Comparison of ENCODE assay signal across 27 mouse cellular contexts in the genomic region with DNA sequence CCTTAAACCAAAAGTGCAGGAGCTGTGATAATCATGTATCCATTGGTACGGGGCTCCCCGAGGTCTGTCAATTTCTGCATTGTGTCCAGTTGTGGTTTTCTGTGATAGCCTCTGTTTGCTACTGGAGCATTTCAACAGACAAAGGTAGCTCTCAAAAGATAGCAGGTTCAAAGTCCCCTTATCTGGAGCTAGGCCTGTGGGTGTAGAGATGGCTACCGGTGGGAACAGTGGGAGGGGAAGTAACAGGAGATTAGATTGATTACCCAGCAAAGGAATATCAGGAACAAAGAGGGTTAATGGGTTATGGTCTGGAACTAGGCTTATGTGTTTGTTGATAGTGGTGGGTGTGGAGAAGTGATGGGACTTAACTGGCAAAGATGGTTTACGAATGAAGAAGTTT. TPM values are rescaled to one million over a fixed set of nuclear protein-coding genes. Genes with fewer than 3 reads are reported as not detected.
DNase-seq lines count a peak whose midpoint lies in the region; ATAC-seq and TF ChIP-seq lines count a peak whose summit lies in the region.
"Had no signal": no experiment of that assay in that cellular context is flagged by ENCODE, and none has a peak within 500 bp of the region (broad histone marks: within the 10 kb centered on the region; RNA-seq: fewer than 3 reads in every experiment).

No protein-coding gene starts in this region.

- peak; percentile 69 for ATAC-seq in liver, embryonic 15.5 days (ENCODE audit: insufficient read depth)
- ATAC-seq: forebrain, embryonic 15.5 days; midbrain, embryonic 13.5 days had no signal

- H3K4me2 ChIP-seq in liver, embryonic 15.5 days, result no peak overlapping the region
- H3K4me2 ChIP-seq: embryonic facial prominence, embryonic 13.5 days; forebrain, embryonic 15.5 days; heart, embryonic 12.5 days; hindbrain, embryonic 13.5 days; lung, embryonic 15.5 days; midbrain, embryonic 13.5 days; neural tube, embryonic 13.5 days; stomach, embryonic 15.5 days had no signal

- WGBS in liver, adult 2 months, result 32% methylated on average over 4 of the region's 4 CpGs
- 34% methylated on average over 4 of the region's 4 CpGs for WGBS in liver, embryonic 15.5 days (ENCODE audit: insufficient replicate concordance)
- WGBS in heart, adult 2 months, result 65% methylated on average over 4 of the region's 4 CpGs

- peaks cover 0 to 67% of the 10 kb centered on the region in 2 experiments; a peak in 2 of 4 replicates for H3K36me3 ChIP-seq in MEL (ENCODE audit: control insufficient read depth in 1 of 2, insufficient read depth in 2 of 2, low read length in 2 of 2)
- H3K36me3 ChIP-seq in liver, adult 2 months (ENCODE audit: control insufficient read depth, insufficient read depth, low read length), result no peaks in the 10 kb centered on the region
- H3K36me3 ChIP-seq in liver, embryonic 15.5 days (replicated peaks), result no peaks in the 10 kb centered on the region
- no peaks in the 10 kb centered on the region for H3K36me3 ChIP-seq in heart, adult 2 months (ENCODE audit: control insufficient read depth, insufficient read depth, low read length)
- H3K36me3 ChIP-seq: embryonic facial prominence, embryonic 13.5 days; forebrain, embryonic 10.5 days; forebrain, embryonic 15.5 days; heart, embryonic 12.5 days; hindbrain, embryonic 13.5 days; lung, embryonic 15.5 days; midbrain, embryonic 13.5 days; neural tube, embryonic 13.5 days; stomach, embryonic 15.5 days had no signal

- H3K4me1 ChIP-seq in MEL (ENCODE audit: control insufficient read depth in 1 of 2, insufficient read depth in 2 of 2, low read length in 2 of 2), result peaks cover 33 to 42% of the 10 kb centered on the region in 2 experiments
- no peaks in the 10 kb centered on the region; the same call in 1 of the 2 replicates for H3K4me1 ChIP-seq in liver, adult 2 months (ENCODE audit: control insufficient read depth, insufficient read depth, low read length)
- H3K4me1 ChIP-seq in liver, embryonic 15.5 days (replicated peaks), result peaks cover 8% of the 10 kb centered on the region
- H3K4me1 ChIP-seq in heart, adult 2 months (ENCODE audit: control insufficient read depth, insufficient read depth, low read length), result no peaks in the 10 kb centered on the region
- H3K4me1 ChIP-seq: embryonic facial prominence, embryonic 13.5 days; forebrain, embryonic 10.5 days; forebrain, embryonic 15.5 days; heart, embryonic 12.5 days; hindbrain, embryonic 13.5 days; lung, embryonic 15.5 days; midbrain, embryonic 13.5 days; neural tube, embryonic 13.5 days; stomach, embryonic 15.5 days had no signal

- peak overlapping the region; percentile 45; the same call in 1 of the 2 replicates for H3K9ac ChIP-seq in MEL (ENCODE audit: control insufficient read depth, low read depth, low read length, poor library complexity, severe bottlenecking)
- no peak overlapping the region for H3K9ac ChIP-seq in liver, adult 2 months (ENCODE audit: low read depth, low read length)
- H3K9ac ChIP-seq in liver, embryonic 15.5 days, result no peak overlapping the region
- H3K9ac ChIP-seq in heart, adult 2 months (ENCODE audit: low read depth, low read length), result no peak overlapping the region
- H3K9ac ChIP-seq: embryonic facial prominence, embryonic 13.5 days; forebrain, embryonic 15.5 days; heart, embryonic 12.5 days; hindbrain, embryonic 13.5 days; lung, embryonic 15.5 days; midbrain, embryonic 13.5 days; neural tube, embryonic 13.5 days; stomach, embryonic 15.5 days had no signal

- no peak for TF ChIP-seq CTCF in MEL (IDR thresholded peaks at IDR 0.05 in 2 of 3, conservative IDR thresholded peaks at IDR 0.05 in 1 of 3; ENCODE audit: control insufficient read depth in 1 of 3, insufficient read depth in 1 of 3, low read depth in 2 of 3, low read length in 3 of 3, poor library complexity in 1 of 3, severe bottlenecking in 1 of 3)
- TF ChIP-seq CTCF in liver, adult 2 months (IDR thresholded peaks at IDR 0.05; ENCODE audit: low read depth, low read length), result no peak
- TF ChIP-seq CTCF in heart, adult 2 months (IDR thresholded peaks at IDR 0.05), result no peak

- TF ChIP-seq EP300 in MEL (IDR thresholded peaks at IDR 0.05; ENCODE audit: low read depth in 1 of 2, low read length in 2 of 2), result peak; percentile 95 to 97
- TF ChIP-seq EP300 in heart, adult 2 months (IDR thresholded peaks at IDR 0.05; ENCODE audit: insufficient read depth, low read depth, low read length), result no peak

- intact Hi-C loops in heart, adult 2 months (cut with DNase I), result no loop called here

- peak overlapping the region in 1 of 2 experiments; percentile 9; a peak in 1 of 4 replicates for H3K4me3 ChIP-seq in MEL (ENCODE audit: control insufficient read depth in 1 of 2, insufficient read depth in 1 of 2, low read depth in 2 of 2, low read length in 2 of 2)
- H3K4me3 ChIP-seq in liver, adult 2 months (ENCODE audit: insufficient read depth, low read depth, low read length), result no peak overlapping the region
- no peak overlapping the region for H3K4me3 ChIP-seq in liver, embryonic 15.5 days (replicated peaks)
- H3K4me3 ChIP-seq in heart, adult 2 months, result no peak overlapping the region
- H3K4me3 ChIP-seq: embryonic facial prominence, embryonic 13.5 days; forebrain, embryonic 10.5 days; forebrain, embryonic 15.5 days; gastrocnemius, adult 2 months; heart, embryonic 12.5 days; hindbrain, embryonic 13.5 days; lung, embryonic 15.5 days; megakaryocyte, embryonic 14.5 days; midbrain, embryonic 13.5 days; neural tube, embryonic 13.5 days; stomach, embryonic 15.5 days had no signal

- no peak for TF ChIP-seq RAD21 in MEL (IDR thresholded peaks at IDR 0.05; ENCODE audit: low read depth, low read length)

- H3K27me3 ChIP-seq in MEL (ENCODE audit: control insufficient read depth in 1 of 2, insufficient read depth in 2 of 2, low read length in 2 of 2), result no peaks in the 10 kb centered on the region
- H3K27me3 ChIP-seq in liver, adult 2 months (ENCODE audit: control insufficient read depth, insufficient read depth, low read length), result no peaks in the 10 kb centered on the region
- no peaks in the 10 kb centered on the region for H3K27me3 ChIP-seq in liver, embryonic 15.5 days
- H3K27me3 ChIP-seq in heart, adult 2 months (ENCODE audit: control insufficient read depth, insufficient read depth, low read length), result no peaks in the 10 kb centered on the region
- H3K27me3 ChIP-seq: forebrain, embryonic 15.5 days; heart, embryonic 12.5 days; lung, embryonic 15.5 days; midbrain, embryonic 13.5 days; neural tube, embryonic 13.5 days; stomach, embryonic 15.5 days had no signal

- peak; percentile 71 for DNase-seq in MEL (ENCODE audit: low read depth, low spot score)
- peak; percentile 5 for DNase-seq in liver, adult 2 months (ENCODE audit: extremely low read depth, low read depth, low spot score)
- DNase-seq in yolk sac, embryonic 10.5 days (ENCODE audit: low spot score), result peak; percentile 12
- DNase-seq in right cerebral cortex, postnatal 14 days, result no peak
- no peak for DNase-seq in heart, adult 2 months
- no peak for DNase-seq in urinary bladder, postnatal 4 days (ENCODE audit: low spot score in 2 of 2)
- DNase-seq: cerebellum, adult 8-10 months; gastrocnemius, adult 2 months; gastrocnemius, postnatal 36 days; heart, adult 18-20 months; heart, postnatal 4 days; kidney, adult 2 months; layer of hippocampus, postnatal 36 days; left cerebral cortex, postnatal 4 days; lung, postnatal 36 days had no signal

- no peaks in the 10 kb centered on the region for H3K9me3 ChIP-seq in MEL (replicated peaks; ENCODE audit: insufficient read depth, low read length)
- H3K9me3 ChIP-seq in liver, embryonic 15.5 days (replicated peaks), result no peaks in the 10 kb centered on the region
- H3K9me3 ChIP-seq: embryonic facial prominence, embryonic 13.5 days; forebrain, embryonic 10.5 days; forebrain, embryonic 15.5 days; heart, embryonic 12.5 days; hindbrain, embryonic 13.5 days; lung, embryonic 15.5 days; midbrain, embryonic 13.5 days; neural tube, embryonic 13.5 days; stomach, embryonic 15.5 days had no signal

- peak overlapping the region; percentile 91 for H3K27ac ChIP-seq in MEL (ENCODE audit: control insufficient read depth, low read depth, low read length)
- H3K27ac ChIP-seq in liver, adult 2 months (replicated peaks; ENCODE audit: insufficient read depth, low read depth, low read length), result no peak overlapping the region
- H3K27ac ChIP-seq in liver, embryonic 15.5 days (replicated peaks), result no peak overlapping the region
- no peak overlapping the region for H3K27ac ChIP-seq in heart, adult 2 months
- H3K27ac ChIP-seq: embryonic facial prominence, embryonic 13.5 days; forebrain, embryonic 10.5 days; forebrain, embryonic 15.5 days; gastrocnemius, adult 2 months; hindbrain, embryonic 13.5 days; kidney, postnatal 0 days; lung, embryonic 15.5 days; midbrain, embryonic 13.5 days; neural tube, embryonic 13.5 days; stomach, embryonic 15.5 days had no signal

- no peak for TF ChIP-seq POLR2A in MEL (IDR thresholded peaks at IDR 0.05; ENCODE audit: control insufficient read depth in 1 of 2, insufficient read depth in 1 of 2, low read depth in 1 of 2, low read length in 2 of 2, poor library complexity in 1 of 2)
- no peak for TF ChIP-seq POLR2A in liver, adult 2 months (IDR thresholded peaks at IDR 0.05; ENCODE audit: extremely low read depth, insufficient read depth, low read length)
- TF ChIP-seq POLR2A in heart, adult 2 months (IDR thresholded peaks at IDR 0.05; ENCODE audit: insufficient read depth, low read depth, low read length), result no peak

- H3K79me2 ChIP-seq in MEL (ENCODE audit: control insufficient read depth, insufficient read depth, low read length, poor library complexity), result no peaks in the 10 kb centered on the region; the same call in 1 of the 2 replicates
- H3K79me2 ChIP-seq in liver, adult 2 months (ENCODE audit: control insufficient read depth, insufficient read depth, low read length), result no peaks in the 10 kb centered on the region
- no peaks in the 10 kb centered on the region for H3K79me2 ChIP-seq in heart, adult 2 months (replicated peaks; ENCODE audit: control insufficient read depth, insufficient read depth, low read length)

RNA-seq across cellular contexts. Expression of a gene that starts 36.1 kb away (rescaled TPM):
- total RNA-seq in MEL (2012; rRNA removed), result 19.6 and 23.1 TPM in 2 replicates
- polyA plus RNA-seq in MEL (2012; ENCODE audit: insufficient read depth in 1 of 2, insufficient read length in 2 of 2, low read depth in 1 of 2, low replicate concordance in 2 of 2, missing spikeins in 1 of 2), result 10 to 100 TPM in 1 of 2 experiments, not detected in 1; 16.2 TPM
- 74.4 and 84.5 TPM in 2 replicates for total RNA-seq in liver, adult 2 months (2014; rRNA removed)
- 40.3 and 43.8 TPM in 2 replicates for polyA plus RNA-seq in liver, adult 2 months (2012; rRNA removed)
- 57.4 and 65.4 TPM in 2 replicates for polyA plus RNA-seq in liver, embryonic 15.5 days (2015; fragmentation: Nextera tagmentation; extraction: Ambion mirVana)
- total RNA-seq in heart, adult 2 months (2021), result 10 to 100 TPM; 69.3 to 82.4 TPM
- polyA plus RNA-seq in heart, adult 2 months (2012; rRNA removed), result 16.4 and 26.1 TPM in 2 replicates

RNA-seq across cellular contexts. Expression of a gene that starts 46.8 kb away (rescaled TPM):
- 2.7 and 3.2 TPM in 2 replicates for total RNA-seq in MEL (2012; rRNA removed)
- 1 to 10 TPM in 1 of 2 experiments, not detected in 1; 3.1 TPM for polyA plus RNA-seq in MEL (2012; ENCODE audit: insufficient read depth in 1 of 2, insufficient read length in 2 of 2, low read depth in 1 of 2, low replicate concordance in 2 of 2, missing spikeins in 1 of 2)
- 0.09 TPM in 1 of 2 replicates, not detected in the other for total RNA-seq in liver, adult 2 months (2014; rRNA removed)
- polyA plus RNA-seq in liver, adult 2 months (2012; rRNA removed), result not detected in 2 replicates
- 0.69 and 0.89 TPM in 2 replicates for polyA plus RNA-seq in liver, embryonic 15.5 days (2015; fragmentation: Nextera tagmentation; extraction: Ambion mirVana)
- total RNA-seq in heart, adult 2 months (2021), result under 1 TPM; 0.05 to 0.07 TPM
- polyA plus RNA-seq in heart, adult 2 months (2012; rRNA removed), result 0.04 and 0.06 TPM in 2 replicates
- total RNA-seq: gastrocnemius, postnatal 36 days had no signal

Comparison
In these comparisons a context has a peak if more than half of its experiments do, and no peak if none do; other contexts are left out.
1. DNase-seq: peak in MEL (single experiment), liver, adult 2 months (single experiment) and yolk sac, embryonic 10.5 days (single experiment); none in right cerebral cortex, postnatal 14 days (single experiment), heart, adult 2 months (0 of 2) and urinary bladder, postnatal 4 days (0 of 2).